Mouse (Mus musculus): ENCODE results near the gene Tbx15. TPM values are rescaled to one million over a fixed set of nuclear protein-coding genes. Genes with fewer than 3 reads are reported as not detected.
"Not testable (repeated sequence)": the region's sequence is repeated elsewhere in the genome, so short reads cannot be mapped to it uniquely, and the experiment has no call there.

The Tbx15 gene
- polyA plus RNA-seq, 1 experiment from 2014 or later, result 2.5 TPM

DNA sequence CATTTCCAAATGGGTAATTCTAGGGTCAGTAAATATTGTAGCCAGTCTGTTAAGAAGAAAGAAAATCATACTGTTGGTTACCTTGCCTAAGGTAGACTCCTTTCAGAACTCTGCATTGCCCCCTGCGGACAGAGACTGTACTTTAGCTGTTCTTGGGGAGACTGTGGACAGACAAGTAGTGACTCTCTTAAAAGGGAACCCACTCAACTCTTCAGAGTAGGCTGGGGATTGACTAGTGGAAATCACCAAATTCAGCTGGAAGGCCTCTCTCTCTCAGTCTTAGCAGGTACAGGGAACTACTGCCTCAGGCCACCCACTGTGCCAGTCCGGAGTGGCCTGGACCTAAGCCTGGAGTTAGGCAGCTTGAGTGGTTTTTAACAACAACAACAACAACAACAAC, 21.8 kb downstream of the Tbx15 start:
- Histone ChIP-seq H3K4me1 (peaks cover 13% of the 10 kb centered on the region), H3K36me3 (replicated peaks) (no peaks in the 10 kb centered on the region), H3K27me3 (replicated peaks; ENCODE audit: low read depth, poor library complexity, severe bottlenecking) (peaks cover 100% of the 10 kb centered on the region), H3K9me3 (no peaks in the 10 kb centered on the region), H3K4me3 (no peak overlapping the region), H3K27ac (replicated peaks) (no peak overlapping the region)
- DNase-seq (ENCODE audit: low spot score), result peak; percentile 22
- 2% methylated on average over 2 of the region's 2 CpGs for WGBS

GRCm38 (mm10) chr3:99263471-99263903, 23.3 kb downstream of the Tbx15 start:
- peaks cover 11% of the 10 kb centered on the region for H3K4me1 ChIP-seq
- no peaks in the 10 kb centered on the region; the same call in 1 of the 2 replicates for H3K9me3 ChIP-seq
- H3K27ac ChIP-seq (replicated peaks), result no peak overlapping the region
- 9% methylated on average over 9 of the region's 9 CpGs for WGBS
- H3K27me3 ChIP-seq (replicated peaks; ENCODE audit: low read depth, poor library complexity, severe bottlenecking), result peaks cover 98% of the 10 kb centered on the region
- peak; percentile 57 for DNase-seq (ENCODE audit: low spot score)
- no peak overlapping the region for H3K4me3 ChIP-seq
- no peaks in the 10 kb centered on the region for H3K36me3 ChIP-seq (replicated peaks)

- no peak for DNase-seq (ENCODE audit: low spot score)
- 26% methylated on average over 7 of the region's 7 CpGs for WGBS
- H3K36me3 ChIP-seq (replicated peaks), result no peaks in the 10 kb centered on the region
- peaks cover 11% of the 10 kb centered on the region for H3K4me1 ChIP-seq
- no peak overlapping the region for H3K4me3 ChIP-seq
- peaks cover 98% of the 10 kb centered on the region for H3K27me3 ChIP-seq (replicated peaks; ENCODE audit: low read depth, poor library complexity, severe bottlenecking)
- H3K9me3 ChIP-seq, result no peaks in the 10 kb centered on the region; the same call in 1 of the 2 replicates
- no peak overlapping the region for H3K27ac ChIP-seq (replicated peaks)
These were observed 24.5 kb downstream of the Tbx15 start for GRCm38 (mm10) chr3:99264695-99265094.

DNA sequence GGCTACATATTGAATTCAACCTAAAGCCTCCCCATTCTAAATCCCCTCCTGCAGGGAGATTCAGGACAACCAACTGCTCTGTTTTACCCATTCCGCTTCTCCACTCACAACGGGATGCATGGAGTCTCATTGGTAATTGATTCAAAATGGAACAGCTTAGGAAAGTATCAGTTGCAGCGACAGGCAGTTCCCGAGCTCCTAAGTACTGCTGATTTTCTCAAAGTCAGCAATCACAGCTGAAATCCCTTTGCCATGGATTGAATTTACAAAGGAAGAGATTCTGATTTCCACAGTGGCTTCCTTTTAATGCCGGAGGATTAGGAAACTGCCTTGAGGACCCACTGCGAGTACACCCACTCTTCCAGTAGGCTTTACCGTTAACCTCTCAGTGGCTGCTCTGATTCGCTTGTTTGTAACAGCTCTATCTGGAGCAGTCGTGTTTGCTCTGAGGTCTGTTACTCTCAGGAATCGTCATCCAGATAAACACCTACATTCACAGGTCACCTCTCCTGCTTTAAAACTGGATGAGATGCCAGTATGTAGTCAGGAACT, 26.6 kb downstream of the Tbx15 start:
- no peak overlapping the region for H3K27ac ChIP-seq (replicated peaks)
- H3K36me3 ChIP-seq (replicated peaks), result no peaks in the 10 kb centered on the region
- H3K27me3 ChIP-seq (replicated peaks; ENCODE audit: low read depth, poor library complexity, severe bottlenecking), result peaks cover 86% of the 10 kb centered on the region
- H3K4me3 ChIP-seq, result no peak overlapping the region
- WGBS, result 27% methylated on average over 10 of the region's 10 CpGs
- 0 out of 2 replicates have a peak, but pooled peaks cover 5% of the 10 kb centered on the region for H3K4me1 ChIP-seq
- no peak for DNase-seq (ENCODE audit: low spot score)
- H3K9me3 ChIP-seq, result no peaks in the 10 kb centered on the region; the same call in 1 of the 2 replicates

- 30% methylated on average over 12 of the region's 12 CpGs for WGBS
- Histone ChIP-seq H3K27me3 (replicated peaks; ENCODE audit: low read depth, poor library complexity, severe bottlenecking) (peaks cover 9% of the 10 kb centered on the region; the same call in 1 of the 2 replicates), H3K27ac (replicated peaks) (no peak overlapping the region), H3K4me3 (no peak overlapping the region), H3K9me3 (no peaks in the 10 kb centered on the region), H3K36me3 (replicated peaks) (no peaks in the 10 kb centered on the region), H3K4me1 (peaks cover 4% of the 10 kb centered on the region)
- peak; percentile 21 for DNase-seq (ENCODE audit: low spot score)
These were observed 37.9 kb downstream of the Tbx15 start for GRCm38 (mm10) chr3:99277973-99278580.

DNA sequence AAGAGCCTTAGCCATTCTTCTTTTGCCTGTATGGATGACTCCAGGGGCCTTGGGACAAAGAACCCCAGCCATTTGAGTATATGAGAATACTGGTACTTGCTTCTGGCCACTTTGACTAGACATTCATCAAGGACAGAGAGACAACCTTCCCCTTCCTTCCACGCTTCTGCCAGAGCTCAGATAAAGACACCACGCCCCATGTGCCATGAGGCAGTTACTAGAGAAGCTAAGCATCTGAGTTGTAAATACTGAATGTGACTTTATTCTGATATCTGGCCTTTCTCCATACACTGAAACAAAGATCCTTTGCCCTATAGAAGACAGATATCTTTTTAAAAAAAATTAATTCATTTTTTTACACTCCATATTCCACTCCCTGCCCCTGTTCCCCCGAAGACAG, 39.5 kb downstream of the Tbx15 start:
- no peaks in the 10 kb centered on the region for H3K9me3 ChIP-seq
- WGBS, result 87% methylated on average over 3 of the region's 3 CpGs
- H3K27me3 ChIP-seq (replicated peaks; ENCODE audit: low read depth, poor library complexity, severe bottlenecking), result peaks cover 9% of the 10 kb centered on the region; the same call in 1 of the 2 replicates
- H3K4me1 ChIP-seq, result peaks cover 4% of the 10 kb centered on the region
- no peak for DNase-seq (ENCODE audit: low spot score)
- H3K4me3 ChIP-seq, result no peak overlapping the region
- no peaks in the 10 kb centered on the region for H3K36me3 ChIP-seq (replicated peaks)
- H3K27ac ChIP-seq (replicated peaks), result no peak overlapping the region

- no peak for DNase-seq (ENCODE audit: low spot score)
- Histone ChIP-seq H3K36me3 (replicated peaks) (no peaks in the 10 kb centered on the region), H3K4me1 (peaks cover 4% of the 10 kb centered on the region), H3K27me3 (replicated peaks; ENCODE audit: low read depth, poor library complexity, severe bottlenecking) (peaks cover 9% of the 10 kb centered on the region; the same call in 1 of the 2 replicates), H3K27ac (replicated peaks) (no peak overlapping the region), H3K9me3 (no peaks in the 10 kb centered on the region), H3K4me3 (no peak overlapping the region)
- 72% methylated on average over 4 of the region's 4 CpGs for WGBS
These were observed 41.3 kb downstream of the Tbx15 start for GRCm38 (mm10) chr3:99281453-99281852.

DNA sequence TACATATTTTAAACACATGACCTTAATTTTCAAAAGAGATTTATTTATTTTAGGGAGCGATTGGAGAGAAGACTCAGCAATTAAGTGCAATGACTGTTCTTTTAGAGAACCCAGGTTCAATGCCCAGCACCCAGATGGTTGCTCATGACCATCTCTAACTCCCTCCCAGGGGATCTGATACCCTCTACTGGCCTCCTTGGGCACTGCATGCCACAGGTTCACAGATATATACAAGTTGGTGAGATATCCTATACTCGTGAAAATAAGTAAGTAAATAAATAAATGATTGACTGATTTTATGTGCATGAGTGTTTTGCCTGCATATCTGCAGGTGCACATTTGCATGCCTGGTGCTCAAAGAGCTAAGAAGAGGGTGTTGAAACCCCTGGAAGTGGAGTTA, 48.1 kb downstream of the Tbx15 start:
- no peaks in the 10 kb centered on the region for H3K9me3 ChIP-seq
- 57% methylated on average over 2 of the region's 2 CpGs for WGBS
- H3K4me1 ChIP-seq, result no peaks in the 10 kb centered on the region
- no peak overlapping the region for H3K4me3 ChIP-seq
- DNase-seq (ENCODE audit: low spot score), result no peak
- no peaks in the 10 kb centered on the region for H3K27me3 ChIP-seq (replicated peaks; ENCODE audit: low read depth, poor library complexity, severe bottlenecking)
- H3K36me3 ChIP-seq (replicated peaks), result no peaks in the 10 kb centered on the region
- no peak overlapping the region for H3K27ac ChIP-seq (replicated peaks)

GRCm38 (mm10) chr3:99290064-99290702, 50.0 kb downstream of the Tbx15 start:
- no peak for DNase-seq (ENCODE audit: low spot score)
- Histone ChIP-seq H3K4me3 (no peak overlapping the region), H3K4me1 (no peaks in the 10 kb centered on the region), H3K27me3 (replicated peaks; ENCODE audit: low read depth, poor library complexity, severe bottlenecking) (no peaks in the 10 kb centered on the region), H3K36me3 (replicated peaks) (no peaks in the 10 kb centered on the region), H3K27ac (replicated peaks) (no peak overlapping the region), H3K9me3 (no peaks in the 10 kb centered on the region)
- 47% methylated on average over 6 of the region's 6 CpGs for WGBS

GRCm38 (mm10) chr3:99290878-99291277, 50.7 kb downstream of the Tbx15 start:
- no peaks in the 10 kb centered on the region for H3K4me1 ChIP-seq
- H3K27ac ChIP-seq (replicated peaks), result no peak overlapping the region
- WGBS, result 92% methylated on average over 2 of the region's 2 CpGs
- no peak overlapping the region for H3K4me3 ChIP-seq
- no peaks in the 10 kb centered on the region for H3K9me3 ChIP-seq
- H3K36me3 ChIP-seq (replicated peaks), result no peaks in the 10 kb centered on the region
- no peak for DNase-seq (ENCODE audit: low spot score)
- no peaks in the 10 kb centered on the region for H3K27me3 ChIP-seq (replicated peaks; ENCODE audit: low read depth, poor library complexity, severe bottlenecking)

- H3K27me3 ChIP-seq (replicated peaks; ENCODE audit: low read depth, poor library complexity, severe bottlenecking), result no peaks in the 10 kb centered on the region
- no peaks in the 10 kb centered on the region for H3K36me3 ChIP-seq (replicated peaks)
- no peak overlapping the region for H3K27ac ChIP-seq (replicated peaks)
- no peak overlapping the region for H3K4me3 ChIP-seq
- H3K9me3 ChIP-seq, result no peaks in the 10 kb centered on the region
- no peaks in the 10 kb centered on the region for H3K4me1 ChIP-seq
- no peak for DNase-seq (ENCODE audit: low spot score)
These were observed 51.2 kb downstream of the Tbx15 start for GRCm38 (mm10) chr3:99291386-99291785.

DNA sequence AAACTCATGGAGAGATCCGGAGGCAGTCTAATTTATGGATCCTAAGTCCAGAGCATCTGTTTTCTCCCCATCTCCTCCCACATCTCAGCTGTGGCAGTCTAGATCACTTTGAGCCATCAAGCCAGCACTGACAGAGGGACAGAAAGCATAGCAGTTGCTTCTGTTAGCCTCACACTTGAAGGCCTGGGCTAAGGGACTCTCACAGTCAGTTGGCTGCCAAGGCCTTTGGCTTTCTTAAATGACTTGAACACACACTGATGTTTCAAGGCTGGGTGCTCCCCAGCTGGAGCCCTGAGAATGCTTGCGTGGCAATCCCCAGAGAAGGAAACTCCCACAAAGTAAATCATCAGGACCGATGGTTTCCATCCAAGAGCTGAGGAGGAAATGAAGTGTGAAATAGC, 52.4 kb downstream of the Tbx15 start:
- Histone ChIP-seq H3K27ac (replicated peaks) (no peak overlapping the region), H3K27me3 (replicated peaks; ENCODE audit: low read depth, poor library complexity, severe bottlenecking) (no peaks in the 10 kb centered on the region), H3K4me1 (no peaks in the 10 kb centered on the region), H3K4me3 (no peak overlapping the region), H3K9me3 (no peaks in the 10 kb centered on the region), H3K36me3 (replicated peaks) (no peaks in the 10 kb centered on the region)
- no peak for DNase-seq (ENCODE audit: low spot score)
- WGBS, result 88% methylated on average over 3 of the region's 3 CpGs

DNA sequence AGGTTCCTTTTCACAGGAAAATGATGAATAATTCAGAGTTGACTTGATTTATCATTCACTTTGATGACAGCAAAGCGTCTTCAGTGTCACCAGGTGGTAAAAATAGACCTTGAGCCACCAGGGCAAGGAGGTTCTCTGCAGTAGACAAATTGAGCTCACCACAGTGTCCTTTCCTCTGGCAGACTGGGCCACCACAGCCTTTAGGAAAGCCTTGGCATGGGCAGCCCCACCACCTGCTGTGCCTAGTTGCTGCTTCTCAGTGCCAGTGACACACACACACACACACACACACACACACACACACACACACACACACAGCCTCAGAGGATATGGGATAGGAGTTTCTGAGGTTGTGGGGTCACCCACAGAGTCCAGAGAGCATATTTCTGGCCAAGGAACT, 54.0 kb downstream of the Tbx15 start:
- not testable (repeated sequence) for DNase-seq (ENCODE audit: low spot score); H3K27me3 ChIP-seq (replicated peaks; ENCODE audit: low read depth, poor library complexity, severe bottlenecking); H3K27ac ChIP-seq (replicated peaks); H3K9me3 ChIP-seq; H3K4me3 ChIP-seq; H3K36me3 ChIP-seq (replicated peaks); H3K4me1 ChIP-seq
- 76% methylated on average over 1 of the region's 1 CpGs for WGBS
